Mouse (Mus musculus) megakaryocyte progenitor cell, adult 5-6 weeks (primary cell): ENCODE data around the gene Wbp1l. TPM values are rescaled to one million over a fixed set of nuclear protein-coding genes. Genes with fewer than 3 reads are reported as not detected.

ENCODE experiments used
- ATAC-seq: replicated peaks from 2 replicates; pipeline ENCODE4 v1.8.0; 2016; ENCODE audit warnings: mild to moderate bottlenecking, moderate TSS enrichment, inconsistent platforms; ENCODE audit not compliant: poor library complexity
- total RNA-seq, 2 experiments: library from RNA; stranded (forward) in 1 of 2; stranded (reverse) in 1 of 2; fragments of 157-497, 149-512 nt in 1 of 2; fragments of 200-1000 nt in 1 of 2; gene quantifications; 2 replicates each; pipeline versions ENCODE4 v1.2.3 to v1.2.4; 2015 to 2017

The Wbp1l gene
- total RNA-seq, 2 experiments from 2014 or later, result 17.0 to 23.3 TPM

DNA sequence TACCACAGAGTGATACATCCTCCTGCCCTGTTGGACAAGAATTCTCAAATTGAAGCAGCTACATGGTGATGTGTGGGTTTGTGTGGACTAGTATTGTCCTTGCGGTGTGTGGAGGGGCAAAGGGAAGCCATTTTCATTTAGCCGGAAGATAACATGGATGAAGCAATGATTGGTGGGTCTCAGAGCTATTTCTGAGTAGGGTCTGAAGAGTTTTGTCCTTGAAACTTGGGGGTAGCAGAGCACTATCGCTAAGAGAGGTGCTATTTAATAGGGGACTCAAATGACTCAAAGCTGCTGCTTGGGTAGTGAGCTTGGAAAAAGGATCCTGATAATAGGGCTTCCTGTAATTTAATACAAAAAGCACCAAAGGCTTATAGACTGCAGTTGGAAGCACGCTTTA lies 697 bp upstream of the Wbp1l start:
- ATAC-seq, result no peak

- ATAC-seq, result peak; percentile 11; the same call in 1 of the 2 replicates
These were observed 732 bp downstream of the Wbp1l start for GRCm38 (mm10) chr19:46599375-46600256.

GRCm38 (mm10) chr19:46600371-46600770 lies 1.5 kb downstream of the Wbp1l start:
- ATAC-seq, result no peak

DNA sequence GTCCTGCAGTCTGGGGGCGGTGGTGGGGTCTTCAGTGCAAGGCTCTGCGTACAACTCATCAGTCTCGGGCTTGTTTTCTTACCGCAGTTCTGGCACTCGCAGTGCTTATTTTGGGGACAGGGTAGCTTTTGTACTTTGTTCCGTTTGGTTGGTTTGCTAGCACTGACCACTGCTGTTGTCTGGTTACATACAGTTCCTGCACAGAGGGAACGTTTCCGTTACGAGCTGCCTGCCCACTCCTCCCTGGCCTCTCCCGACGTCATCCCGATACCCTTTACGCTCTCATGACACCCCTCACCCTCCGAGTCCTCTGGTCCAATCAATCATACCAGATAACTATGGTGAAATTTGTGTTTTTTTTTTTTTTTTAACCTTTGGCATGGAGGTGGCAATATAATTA lies 2.6 kb downstream of the Wbp1l start:
- no peak for ATAC-seq

DNA sequence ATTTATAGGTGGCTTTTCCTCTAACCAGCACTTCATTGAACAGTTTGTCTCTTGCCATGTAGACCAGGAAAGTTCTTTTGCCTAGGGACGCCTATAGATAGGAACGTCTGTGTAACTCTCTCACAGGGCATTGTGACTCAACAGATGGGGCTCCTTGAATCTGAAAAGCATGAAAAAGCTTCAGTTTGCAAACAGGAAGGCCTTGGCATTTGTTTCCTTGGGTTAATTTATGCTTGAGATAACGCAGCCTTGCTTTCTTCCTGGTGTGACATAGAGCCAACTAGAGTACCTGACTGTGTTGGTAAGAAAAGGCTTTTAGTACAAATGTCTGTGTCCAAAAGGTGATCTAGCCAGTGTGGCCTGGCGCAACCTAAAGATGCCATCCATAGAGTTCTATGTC lies 3.5 kb downstream of the Wbp1l start:
- ATAC-seq, result no peak

DNA sequence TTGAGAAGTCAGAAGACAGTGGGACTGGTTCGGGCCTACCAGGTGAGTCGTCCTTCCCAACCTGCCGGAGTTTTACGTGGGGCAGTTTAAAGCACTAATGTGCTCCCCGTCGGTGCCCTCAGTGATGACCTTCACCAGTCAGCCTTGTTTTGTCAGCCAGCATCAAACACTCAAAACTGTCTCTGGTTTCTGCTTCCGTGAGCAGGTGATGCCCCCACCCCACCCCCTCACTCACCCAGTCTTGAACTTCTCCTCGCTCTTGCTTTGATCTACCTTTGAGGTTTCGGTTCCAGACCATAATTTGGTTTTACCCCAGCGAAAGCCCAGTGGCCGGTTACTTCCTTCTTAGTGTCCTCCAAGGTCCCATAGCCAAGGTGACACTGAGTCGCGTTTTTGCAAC lies 7.8 kb downstream of the Wbp1l start:
- no peak for ATAC-seq

DNA sequence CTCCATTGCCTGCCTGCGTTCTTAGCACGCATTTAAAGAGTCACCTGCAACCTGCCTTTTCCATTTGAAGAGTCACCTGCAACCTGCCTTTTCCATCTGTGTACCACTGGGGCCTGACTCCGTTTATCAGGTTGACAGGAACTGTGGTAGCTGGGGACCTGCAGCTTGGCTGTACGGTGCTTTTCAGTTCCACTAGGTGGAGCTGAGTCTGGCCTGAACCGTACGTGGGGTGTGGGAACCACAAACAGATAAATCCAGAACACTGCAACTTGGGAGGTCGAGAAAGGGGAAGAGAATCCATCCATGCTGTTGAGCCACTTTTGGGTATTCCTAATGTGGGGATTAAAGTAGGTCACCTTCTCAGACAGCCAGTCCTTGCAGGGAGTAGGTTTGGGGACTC lies 8.5 kb downstream of the Wbp1l start:
- ATAC-seq, result peak; percentile 89

DNA sequence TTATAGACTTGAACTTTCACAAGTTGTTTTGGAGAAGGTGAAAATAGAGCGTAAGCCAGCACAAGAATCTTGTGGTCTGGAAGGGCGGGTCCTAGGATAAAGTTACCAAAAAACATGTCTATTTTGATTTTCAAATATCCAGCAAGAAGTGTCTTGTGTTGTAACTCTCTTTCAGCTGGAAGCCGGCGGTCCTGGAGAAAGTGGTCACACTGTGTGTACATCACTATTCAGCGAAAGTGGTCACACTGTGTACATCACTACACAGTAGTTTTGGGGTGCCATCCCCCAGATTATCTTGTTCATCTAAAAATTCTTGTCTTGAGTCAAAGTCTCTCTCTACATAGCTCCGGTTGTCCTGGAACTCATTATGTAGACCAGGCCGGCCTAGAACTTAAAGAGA lies 9.3 kb downstream of the Wbp1l start:
- no peak for ATAC-seq

GRCm38 (mm10) chr19:46616378-46616777 lies 17.5 kb downstream of the Wbp1l start:
- no peak for ATAC-seq

DNA sequence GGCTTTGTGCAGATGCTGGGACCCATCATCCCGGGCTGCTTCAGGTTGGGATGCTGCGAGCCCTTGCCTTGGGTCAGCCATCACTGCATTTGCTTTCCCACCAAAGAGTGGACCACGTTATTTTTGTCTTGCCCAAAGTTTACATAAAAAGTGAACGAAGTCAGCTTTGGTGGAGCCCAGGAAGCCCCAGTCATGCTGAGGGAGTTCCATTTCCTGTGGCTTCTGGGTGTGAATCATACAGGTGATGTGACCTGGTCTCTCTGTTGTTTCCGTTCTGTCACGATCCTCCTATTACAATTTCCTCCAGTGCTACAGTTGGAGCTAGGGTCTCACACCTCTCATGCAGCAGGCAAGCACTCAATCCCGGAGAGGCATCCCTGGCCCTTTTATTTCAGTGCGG lies 18.5 kb downstream of the Wbp1l start:
- ATAC-seq, result no peak

DNA sequence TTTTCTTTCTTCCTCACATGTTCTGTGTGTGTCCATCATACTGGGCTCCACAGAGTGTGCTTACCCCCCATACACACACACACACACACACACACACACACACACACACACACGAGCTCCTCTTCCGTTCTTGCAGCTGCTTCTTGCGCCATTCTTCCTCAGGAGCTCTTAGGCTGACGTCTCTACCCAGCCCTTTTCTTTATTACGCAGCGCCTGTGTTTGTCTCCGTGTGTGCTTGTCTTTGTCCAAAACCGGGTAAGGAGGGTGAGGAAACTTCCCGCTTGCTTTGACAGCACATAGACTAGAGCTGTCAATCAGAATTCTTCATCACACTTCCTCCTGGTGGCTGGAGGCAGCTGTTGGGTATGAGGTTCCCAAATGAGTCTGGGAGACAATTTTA lies 19.4 kb downstream of the Wbp1l start:
- peak; percentile 95 for ATAC-seq

DNA sequence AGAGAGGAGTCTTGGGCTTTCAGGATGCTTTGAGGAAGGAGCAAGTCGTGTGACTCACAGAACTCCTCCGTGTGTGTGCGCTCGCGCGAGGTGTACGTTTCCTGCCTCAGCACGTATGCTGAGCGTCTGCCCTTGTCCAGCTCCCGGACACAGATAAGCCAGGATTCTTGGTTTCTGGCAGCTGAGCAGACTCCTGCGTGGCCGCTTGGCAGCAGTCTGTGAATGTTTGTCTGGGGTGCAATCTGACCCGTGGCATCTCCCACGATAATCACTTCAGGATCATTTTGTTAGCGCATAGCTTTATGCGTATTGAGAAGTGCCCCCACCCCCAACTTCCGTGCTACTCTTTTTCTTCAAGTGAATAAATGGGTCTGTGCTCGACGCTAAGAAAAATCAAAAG lies 20.1 kb downstream of the Wbp1l start:
- ATAC-seq, result no peak

DNA sequence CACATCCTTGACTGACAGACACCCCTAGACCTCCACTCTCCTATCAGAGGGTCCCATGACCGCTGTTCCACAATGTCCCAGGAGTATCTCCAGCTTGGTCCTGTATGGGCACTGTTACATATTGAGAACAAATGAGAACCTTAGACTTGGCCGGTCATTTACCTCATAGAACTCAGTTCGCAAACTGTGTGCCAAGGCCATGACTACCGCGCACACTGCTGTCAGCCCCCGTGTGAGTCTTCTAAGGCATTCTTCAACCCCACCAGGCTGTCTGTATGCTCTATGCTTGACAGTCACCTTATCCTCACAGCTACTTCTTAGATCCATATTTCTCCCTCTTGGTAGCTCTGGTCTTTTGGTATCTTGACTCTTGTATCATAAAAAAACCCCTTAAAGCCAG lies 20.6 kb downstream of the Wbp1l start:
- ATAC-seq, result no peak

DNA sequence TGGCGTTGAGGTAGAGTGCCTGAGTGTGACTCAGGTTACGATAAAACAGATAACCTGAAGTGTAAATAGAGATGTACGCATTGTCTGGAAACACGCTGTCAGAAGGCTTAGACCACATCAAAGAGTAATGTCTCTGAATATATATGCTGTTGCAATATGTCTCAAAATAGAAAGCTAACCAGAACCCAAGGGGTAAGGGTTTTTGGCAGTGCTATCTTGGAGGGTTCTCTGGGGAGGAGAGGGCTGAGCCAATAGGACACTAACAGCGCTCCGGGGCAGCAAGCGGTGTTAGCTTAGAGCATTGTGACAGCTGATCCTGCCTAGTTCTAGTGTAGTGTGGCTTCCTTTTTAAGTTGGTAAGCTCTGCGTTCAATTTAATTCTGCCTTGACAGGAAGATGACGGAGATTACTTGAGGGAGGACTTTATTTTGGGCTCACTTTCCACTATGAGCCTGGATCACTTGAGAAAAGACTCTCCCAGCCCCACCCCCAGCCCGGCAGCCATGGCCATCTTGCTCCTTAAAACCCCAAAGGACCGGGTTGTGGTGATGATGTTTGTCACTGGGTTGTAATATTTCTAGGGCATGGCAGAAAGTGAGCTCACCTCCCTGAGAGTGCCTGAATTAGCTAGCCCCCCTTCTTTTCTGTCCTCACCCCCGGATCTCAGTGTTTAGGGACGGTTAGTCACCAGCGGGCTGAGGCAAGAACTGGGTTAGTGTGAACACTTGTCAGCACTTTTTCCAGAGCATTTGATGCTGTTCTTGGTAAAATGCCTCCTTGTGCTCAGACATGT lies 21.3 kb downstream of the Wbp1l start:
- ATAC-seq, result no peak

- no peak for ATAC-seq
These were observed 22.6 kb downstream of the Wbp1l start for GRCm38 (mm10) chr19:46621236-46622183.

- no peak for ATAC-seq
These were observed 23.8 kb downstream of the Wbp1l start for GRCm38 (mm10) chr19:46622659-46623193.

- ATAC-seq, result no peak
These were observed 24.3 kb downstream of the Wbp1l start for GRCm38 (mm10) chr19:46623194-46623667.

GRCm38 (mm10) chr19:46623790-46624772 lies 25.2 kb downstream of the Wbp1l start:
- no peak for ATAC-seq

DNA sequence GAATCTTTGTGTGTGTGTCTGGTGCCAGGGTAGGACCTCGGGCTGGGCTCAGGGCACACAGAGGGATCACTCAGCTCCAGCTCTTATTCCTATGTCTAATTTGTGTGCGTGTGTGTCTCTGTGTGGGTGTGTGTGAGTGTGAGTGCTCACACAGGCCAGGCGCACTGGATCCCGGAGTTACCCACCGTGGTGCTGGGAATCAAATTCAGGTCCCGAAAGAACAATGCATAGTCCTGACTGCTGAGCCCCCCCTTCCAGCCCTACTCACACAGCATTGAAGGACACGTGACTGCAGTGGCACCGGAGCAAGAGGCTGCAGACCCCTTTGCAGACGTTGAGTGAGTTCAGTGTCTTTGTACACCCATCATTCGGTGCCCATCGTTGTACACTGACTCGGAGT lies 26.1 kb downstream of the Wbp1l start:
- no peak for ATAC-seq
